Mouse (Mus musculus) liver, postnatal 0 days (tissue): Measurements from ENCODE around the gene Tmem116. TPM values are rescaled to one million over a fixed set of nuclear protein-coding genes. Genes with fewer than 3 reads are reported as not detected.

Experiments used
- ATAC-seq: fragments of 200-750 bp; cut with Nextera tagmentation; 2 replicates; pipeline ENCODE4 v1.8.0; 2017; ENCODE audit warnings: mild to moderate bottlenecking, moderate library complexity
- DNase-seq: peaks from one replicate; pipeline ENCODE4 v3.0.0-alpha.2; 2016
- H3K27ac ChIP-seq: fragments of 300-500 bp; sonication (generic); 2 replicates; pipeline ENCODE4 v1.5.1; 2014; ENCODE audit warnings: antibody characterized with exemption, moderate library complexity, mild to moderate bottlenecking, low read depth
- H3K27me3 ChIP-seq: fragments of 300-500 bp; sonication (generic); 2 replicates; pipeline ENCODE4 v1.6.1; 2014; ENCODE audit warnings: low read length, control low read depth, mixed read lengths; ENCODE audit not compliant: insufficient read depth
- H3K36me3 ChIP-seq: fragments of 300-500 bp; sonication (generic); replicated peaks from 2 replicates; pipeline ENCODE4 v1.6.1; 2014; ENCODE audit warnings: mild to moderate bottlenecking, control low read depth, low read length, moderate library complexity, mixed read lengths; ENCODE audit not compliant: insufficient read depth
- H3K4me1 ChIP-seq: fragments of 300-500 bp; sonication (generic); 2 replicates; pipeline ENCODE4 v1.6.1; 2014; ENCODE audit warnings: antibody characterized with exemption, mild to moderate bottlenecking, control low read depth; ENCODE audit not compliant: insufficient read depth
- H3K4me2 ChIP-seq: fragments of 300-500 bp; sonication (generic); 2 replicates; pipeline ENCODE4 v1.6.1; 2014; ENCODE audit warnings: low read depth, mild to moderate bottlenecking, low read length, moderate library complexity, mixed read lengths
- H3K4me3 ChIP-seq: fragments of 300-500 bp; sonication (generic); 2 replicates; pipeline ENCODE4 v1.5.1; 2014; ENCODE audit warnings: low read depth, low read length
- H3K9ac ChIP-seq: fragments of 300-500 bp; sonication (generic); replicated peaks from 2 replicates; pipeline ENCODE4 v1.6.1; 2014; ENCODE audit warnings: mild to moderate bottlenecking, moderate library complexity
- H3K9me3 ChIP-seq: fragments of 300-500 bp; sonication (generic); 2 replicates; pipeline ENCODE4 v1.6.1; 2016; ENCODE audit warnings: mild to moderate bottlenecking, control low read depth, low read length, mixed read lengths
- CTCF ChIP-seq: sonication (generic); IDR thresholded peaks from 2 replicates; pipeline ENCODE4 v1.5.1; 2016; ENCODE audit warnings: antibody characterized with exemption, low read depth
- EP300 ChIP-seq: IDR thresholded peaks from 2 replicates; pipeline ENCODE4 v1.6.1; 2016; ENCODE audit warnings: antibody characterized with exemption, low read depth, mild to moderate bottlenecking
- WGBS: fragments of 180-500 bp; shearing (Covaris S2); extraction: QIAGEN DNeasy Blood & Tissue Kit; methylation state at CpG from one replicate; pipeline ENCODE4 v1.1.7; 2014; ENCODE audit not compliant: insufficient replicate concordance; 5-methylcytosine and 5-hydroxymethylcytosine counted together
- polyA plus RNA-seq: library from polyadenylated mRNA; unstranded; fragments of >200 nt; fragmentation: Nextera tagmentation; extraction: Ambion mirVana; gene quantifications from 2 replicates; pipeline ENCODE4 v1.2.1, GENCODE M21; 2015

Gene Tmem116
- polyA plus RNA-seq, result 0.86 TPM in 2 replicates

- peak within 1 kb of the TSS; percentile 96 for H3K4me2 ChIP-seq
- DNase-seq (peak; percentile 62), ATAC-seq (peak; percentile 12; the same call in 1 of the 2 replicates)
- H3K9ac ChIP-seq, result peak within 1 kb of the TSS; percentile 98
- no peaks in the 10 kb centered on the region for H3K9me3 ChIP-seq
- H3K36me3 ChIP-seq, result peaks cover 30% of the 10 kb centered on the region
- no peaks in the 10 kb centered on the region for H3K27me3 ChIP-seq
- WGBS, result 0% methylated on average over 17 of the region's 17 CpGs
- H3K4me1 ChIP-seq, result peaks cover 23% of the 10 kb centered on the region
- H3K4me3 ChIP-seq, result peak within 1 kb of the TSS; percentile 98
- peak within 1 kb of the TSS; percentile 97 for H3K27ac ChIP-seq
- TF ChIP-seq CTCF (no peak), EP300 (no peak)
Measured at GRCm38 (mm10) chr5:121451644-121452025, at the start of gene Tmem116. Tmem116 (plus strand) TSS chr5:121451893.

- Histone ChIP-seq H3K27ac (no peak overlapping the region), H3K4me2 (no peak overlapping the region), H3K9me3 (no peaks in the 10 kb centered on the region), H3K4me3 (no peak overlapping the region), H3K36me3 (peaks cover 46% of the 10 kb centered on the region), H3K27me3 (no peaks in the 10 kb centered on the region), H3K9ac (no peak overlapping the region), H3K4me1 (peaks cover 4% of the 10 kb centered on the region; the same call in 1 of the 2 replicates)
- ATAC-seq (no peak), DNase-seq (no peak)
- WGBS, result 77% methylated on average over 8 of the region's 8 CpGs
- TF ChIP-seq EP300 (no peak), CTCF (no peak)
Measured at GRCm38 (mm10) chr5:121407856-121408255, 43.8 kb upstream of the Tmem116 start.

GRCm38 (mm10) chr5:121410975-121411374 is 40.7 kb upstream of the Tmem116 start:
- ATAC-seq, result no peak
- Histone ChIP-seq H3K9me3 (no peaks in the 10 kb centered on the region), H3K36me3 (peaks cover 68% of the 10 kb centered on the region)

GRCm38 (mm10) chr5:121420721-121421120 is 31.0 kb upstream of the Tmem116 start:
- DNase-seq (no peak), ATAC-seq (no peak)
- Histone ChIP-seq H3K9ac (no peak overlapping the region), H3K4me1 (no peaks in the 10 kb centered on the region), H3K27me3 (no peaks in the 10 kb centered on the region), H3K9me3 (no peaks in the 10 kb centered on the region), H3K4me2 (no peak overlapping the region), H3K4me3 (no peak overlapping the region), H3K36me3 (peaks cover 82% of the 10 kb centered on the region), H3K27ac (no peak overlapping the region)
- WGBS, result 87% methylated on average over 9 of the region's 9 CpGs
- no peak for TF ChIP-seq EP300
- TF ChIP-seq CTCF, result no peak

More at GRCm38 (mm10) chr5:121410975-121411374, 40.7 kb upstream of the Tmem116 start:
- Histone ChIP-seq H3K4me1 (peaks cover 4% of the 10 kb centered on the region; the same call in 1 of the 2 replicates), H3K27me3 (no peaks in the 10 kb centered on the region), H3K27ac (no peak overlapping the region), H3K4me2 (no peak overlapping the region), H3K4me3 (no peak overlapping the region), H3K9ac (no peak overlapping the region)
- DNase-seq, result no peak
- no peak for TF ChIP-seq CTCF
- no peak for TF ChIP-seq EP300
- 86% methylated on average over 4 of the region's 4 CpGs for WGBS

- 86% methylated on average over 6 of the region's 6 CpGs for WGBS
- ATAC-seq (no peak), DNase-seq (no peak)
- Histone ChIP-seq H3K9me3 (no peaks in the 10 kb centered on the region), H3K36me3 (peaks cover 82% of the 10 kb centered on the region), H3K27ac (no peak overlapping the region), H3K9ac (no peak overlapping the region), H3K4me2 (no peak overlapping the region), H3K27me3 (no peaks in the 10 kb centered on the region), H3K4me1 (no peaks in the 10 kb centered on the region), H3K4me3 (no peak overlapping the region)
- TF ChIP-seq CTCF, result no peak
- no peak for TF ChIP-seq EP300
Measured at GRCm38 (mm10) chr5:121422787-121423186, 28.9 kb upstream of the Tmem116 start.

GRCm38 (mm10) chr5:121423297-121423696 is 28.4 kb upstream of the Tmem116 start:
- TF ChIP-seq CTCF (no peak), EP300 (no peak)
- Histone ChIP-seq H3K36me3 (peaks cover 81% of the 10 kb centered on the region), H3K27ac (no peak overlapping the region), H3K9me3 (no peaks in the 10 kb centered on the region), H3K27me3 (no peaks in the 10 kb centered on the region), H3K9ac (no peak overlapping the region), H3K4me2 (no peak overlapping the region), H3K4me1 (no peaks in the 10 kb centered on the region), H3K4me3 (no peak overlapping the region)
- ATAC-seq (no peak), DNase-seq (no peak)
- WGBS, result 91% methylated on average over 10 of the region's 10 CpGs
